Mouse (Mus musculus): ENCODE results near the gene Olfr508.
"Not testable (repeated sequence)": the region's sequence is repeated elsewhere in the genome, so short reads cannot be mapped to it uniquely, and the experiment has no call there.

The Olfr508 gene

GRCm38 (mm10) chr7:108629694-108630093, at the start of gene Olfr508:
Gene Olfr508, plus strand, starts transcription at chr7:108629994.
- no peak for DNase-seq (ENCODE audit: low spot score)

GRCm38 (mm10) chr7:108589797-108590196, 40.0 kb upstream of the Olfr508 start:
- DNase-seq (ENCODE audit: low spot score): no peak

DNA sequence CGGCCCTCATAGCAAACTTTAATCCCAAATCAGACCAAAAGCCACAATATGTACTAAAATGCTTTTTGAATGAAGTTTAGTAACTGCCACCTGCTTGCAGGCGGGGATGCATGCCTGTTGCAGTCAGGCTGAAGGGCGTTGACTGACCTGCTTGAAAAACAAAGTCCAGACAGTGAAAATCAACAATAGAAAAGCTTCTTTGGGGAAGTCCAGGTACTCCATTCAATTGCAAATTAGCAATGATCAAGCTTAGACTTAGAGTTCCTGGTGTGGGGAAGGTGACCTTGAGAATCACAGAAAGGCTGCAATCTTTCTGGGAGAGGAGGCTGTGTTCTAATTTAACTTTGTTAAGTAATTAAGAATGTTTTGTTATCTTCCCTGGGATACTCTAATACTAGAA, 27.9 kb upstream of the Olfr508 start:
- not testable (repeated sequence) for DNase-seq (ENCODE audit: low spot score)

DNA sequence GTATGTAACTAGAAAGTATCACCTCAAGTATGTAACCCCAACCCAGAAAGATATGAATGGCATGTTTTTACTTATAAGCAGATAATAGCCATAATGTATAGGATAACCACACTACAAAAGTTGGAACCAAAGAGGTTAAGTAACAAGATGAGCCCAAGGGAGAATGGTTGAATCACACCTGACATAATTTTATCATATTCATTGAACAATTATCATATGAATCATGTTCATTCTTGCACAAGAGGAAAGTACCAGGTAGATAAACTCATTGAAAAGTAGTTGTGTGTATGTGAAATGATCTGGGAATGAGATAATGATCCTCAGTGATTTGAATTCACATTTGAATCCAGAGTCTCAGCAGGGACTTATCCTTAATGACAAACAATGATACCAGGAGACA, 19.3 kb upstream of the Olfr508 start, which contains the start of gene Olfr506:
TSS of gene Olfr506 (plus strand) at position 301 of the 400 bp plus-strand sequence.
- no peak for DNase-seq (ENCODE audit: low spot score)

DNA sequence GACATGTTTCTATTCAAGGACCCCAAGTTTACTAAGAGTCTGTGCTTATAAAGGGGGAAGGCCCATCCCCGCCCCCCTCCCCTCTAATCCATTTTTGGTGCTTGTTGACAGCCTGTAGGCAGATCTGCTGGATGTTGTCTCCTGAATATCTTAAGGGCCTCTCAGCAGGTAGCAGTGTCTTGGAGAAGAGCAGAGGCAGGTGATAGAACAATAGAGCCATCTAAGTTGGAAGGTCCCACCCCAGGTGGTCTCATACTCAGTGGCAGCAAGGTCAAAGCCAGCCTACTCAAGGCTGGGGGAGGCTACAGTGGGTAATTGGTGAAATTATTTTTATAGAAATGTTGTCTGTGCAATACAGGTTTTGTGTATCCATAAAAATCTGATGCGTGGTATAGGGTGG, 15.7 kb upstream of the Olfr508 start:
- DNase-seq (ENCODE audit: low spot score): no peak

GRCm38 (mm10) chr7:108616781-108617180, 13.0 kb upstream of the Olfr508 start:
- not testable (repeated sequence) for DNase-seq (ENCODE audit: low spot score)

DNA sequence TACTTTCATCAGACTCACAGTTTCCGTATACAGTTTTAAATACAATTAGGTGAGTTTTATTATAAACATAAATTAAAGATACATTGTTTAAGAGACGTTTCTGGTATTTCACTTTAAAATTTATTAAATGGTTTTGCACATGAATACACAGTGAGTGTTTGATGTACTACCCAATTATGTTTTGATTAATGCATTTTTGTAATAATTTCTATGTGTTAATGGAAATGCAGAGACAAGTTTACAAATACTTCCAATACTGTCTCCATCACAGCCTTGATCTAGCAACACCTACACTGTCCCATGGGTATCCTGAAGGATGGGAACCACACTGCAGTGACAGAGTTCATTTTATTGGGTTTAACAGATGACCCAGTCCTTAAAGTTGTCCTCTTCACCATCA, 8.3 kb upstream of the Olfr508 start, which contains the start of gene Olfr507:
TSS of gene Olfr507 (plus strand) at position 301 of the 400 bp plus-strand sequence.
- no peak for DNase-seq (ENCODE audit: low spot score)

DNA sequence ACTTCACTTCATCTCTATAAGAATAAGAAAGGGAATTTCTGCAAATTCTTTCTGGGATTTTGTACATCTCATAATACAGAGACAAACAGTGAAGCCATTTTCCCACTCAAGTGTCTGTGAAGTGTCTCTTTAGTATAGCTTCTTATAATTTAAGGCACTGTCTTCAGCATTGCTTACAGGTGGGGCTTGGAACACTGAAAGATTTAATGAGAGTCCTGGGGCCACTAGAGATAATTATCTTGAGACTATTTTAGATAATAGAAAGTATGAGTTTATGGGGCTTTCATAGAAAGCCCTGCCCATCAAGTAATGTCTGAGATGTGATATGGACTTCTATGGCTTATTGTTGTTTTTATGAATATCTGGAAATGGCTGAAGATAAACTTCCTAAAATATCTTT, 22.0 kb downstream of the Olfr508 start, which contains the start of gene Olfr509:
TSS of gene Olfr509 (minus strand) at position 101 of the 400 bp plus-strand sequence.
- DNase-seq (ENCODE audit: low spot score): no peak

DNA sequence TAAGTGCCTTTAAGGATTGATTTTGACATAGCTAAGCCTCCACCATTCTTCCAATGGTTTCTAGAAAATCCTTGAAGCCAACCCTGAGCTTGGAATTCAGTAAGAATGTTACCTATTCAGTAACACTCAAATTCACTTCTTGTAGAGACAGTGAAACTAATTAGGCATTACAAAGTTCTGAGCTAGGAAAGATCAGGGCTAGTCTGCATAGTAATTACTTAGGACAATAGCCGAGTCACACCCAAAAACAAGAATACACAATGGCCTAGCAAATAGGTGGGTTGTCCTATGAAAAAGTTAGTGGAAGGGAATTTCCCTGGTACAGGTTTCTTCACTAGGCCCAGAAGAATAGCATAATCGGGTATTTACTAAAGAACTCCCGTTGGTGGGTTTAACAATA, 32.6 kb downstream of the Olfr508 start:
- DNase-seq (ENCODE audit: low spot score): no peak

DNA sequence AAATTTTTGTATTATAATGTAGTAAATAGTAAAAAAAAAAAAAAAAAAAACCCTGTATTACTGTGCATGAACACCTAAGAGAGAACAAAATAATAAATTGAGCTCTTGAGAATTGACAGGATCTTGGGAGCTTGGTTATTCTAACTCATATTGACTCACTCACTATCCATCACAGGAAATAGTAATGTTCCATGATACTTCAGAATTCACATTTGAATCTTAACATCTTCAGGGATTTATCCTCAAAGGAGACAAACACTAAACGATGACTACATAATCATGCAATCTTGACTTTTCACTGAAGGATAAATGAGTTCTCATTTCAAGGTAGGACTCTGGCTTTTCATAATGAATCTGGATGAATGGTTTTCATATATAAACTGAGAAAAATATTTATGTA, 36.3 kb downstream of the Olfr508 start, which contains the start of gene Olfr510:
TSS of gene Olfr510 (plus strand) at position 301 of the 400 bp plus-strand sequence.
- no peak for DNase-seq (ENCODE audit: low spot score)

DNA sequence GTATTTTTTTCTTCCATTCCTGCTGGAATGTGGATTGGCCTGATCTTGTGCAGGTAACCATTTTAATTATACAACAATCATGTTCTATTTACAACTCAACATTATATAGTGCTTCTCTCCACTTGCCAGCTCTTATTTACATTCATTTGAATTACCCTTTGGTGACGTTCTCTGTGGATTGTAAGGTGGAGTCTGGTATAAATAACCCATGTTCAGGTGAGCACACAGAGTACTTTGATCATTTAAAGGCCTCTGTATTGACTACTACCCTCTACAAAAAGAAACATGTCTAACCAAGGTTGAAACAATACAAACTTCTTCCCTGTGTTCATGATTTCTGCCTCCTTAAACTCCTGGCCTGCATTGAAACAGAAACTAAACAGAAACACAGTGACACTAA, 41.3 kb downstream of the Olfr508 start:
- DNase-seq (ENCODE audit: low spot score): no peak

DNA sequence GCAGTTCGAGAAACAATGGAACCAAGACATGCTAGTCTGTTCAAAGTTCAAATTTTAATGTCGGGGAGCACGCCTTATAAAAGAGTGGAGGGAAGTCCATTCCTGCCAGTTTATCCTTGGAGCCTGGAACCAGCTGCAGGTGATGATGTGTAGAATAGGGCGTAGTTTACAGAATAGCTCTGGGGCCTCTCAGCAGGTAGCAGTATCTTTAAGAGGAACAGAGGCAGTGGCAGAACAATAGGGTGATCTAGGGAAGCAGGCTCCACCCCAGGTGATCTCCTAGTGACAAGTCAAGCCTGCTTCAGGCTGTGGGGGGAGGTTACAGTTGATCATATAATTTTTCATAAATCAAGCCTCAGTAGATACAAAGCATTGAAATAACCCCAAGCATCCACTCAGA, 49.1 kb downstream of the Olfr508 start:
- DNase-seq (ENCODE audit: low spot score): no peak

All from urinary bladder, postnatal 10 days (tissue).